In genomic region chr1:98190741-98191140, GRCm38 (mm10) we compare ENCODE assay signal across 11 mouse cellular contexts.
A peak's percentile ranks its signal among the peaks of the same experiment; 100 is the strongest.
DNase-seq lines count a peak whose midpoint lies in the region; ATAC-seq lines count a peak whose summit lies in the region.
"Had no signal": no experiment of that assay in that cellular context is flagged by ENCODE, and none has a peak within 500 bp of the region (broad histone marks: within the 10 kb centered on the region; RNA-seq: fewer than 3 reads in every experiment).

No protein-coding gene starts in this region.

- no peaks in the 10 kb centered on the region for H3K36me3 ChIP-seq in hindbrain, embryonic 12.5 days
- no peaks in the 10 kb centered on the region for H3K36me3 ChIP-seq in neural tube, embryonic 11.5 days (ENCODE audit: control insufficient read depth, insufficient read depth, low read length)
- H3K36me3 ChIP-seq: limb, embryonic 10.5 days; stomach, embryonic 15.5 days had no signal

- peak overlapping the region; percentile 89 for H3K27ac ChIP-seq in hindbrain, embryonic 12.5 days
- peak overlapping the region; percentile 56 for H3K27ac ChIP-seq in neural tube, embryonic 11.5 days (ENCODE audit: low read depth, low read length)
- H3K27ac ChIP-seq: limb, embryonic 10.5 days; stomach, embryonic 15.5 days had no signal

- no peaks in the 10 kb centered on the region for H3K9me3 ChIP-seq in hindbrain, embryonic 12.5 days (replicated peaks)
- no peaks in the 10 kb centered on the region for H3K9me3 ChIP-seq in neural tube, embryonic 11.5 days (ENCODE audit: control insufficient read depth, low read length)
- H3K9me3 ChIP-seq: limb, embryonic 10.5 days; stomach, embryonic 15.5 days had no signal

- ATAC-seq in hindbrain, embryonic 12.5 days (ENCODE audit: low FRiP score): peak; percentile 67
- peak; percentile 33; the same call in 1 of the 2 replicates for ATAC-seq in neural tube, embryonic 11.5 days (ENCODE audit: insufficient read depth, low FRiP score, low TSS enrichment)

- H3K9ac ChIP-seq in hindbrain, embryonic 12.5 days: no peak overlapping the region
- H3K9ac ChIP-seq in neural tube, embryonic 11.5 days (ENCODE audit: low read length): no peak overlapping the region
- H3K9ac ChIP-seq: lung, embryonic 14.5 days; stomach, embryonic 15.5 days had no signal

- DNase-seq in embryo, embryonic 10.5 days (ENCODE audit: low spot score): peak; percentile 35
- DNase-seq in embryo, embryonic 10 days (ENCODE audit: low spot score): no peak
- peak; percentile 12 to 19 for DNase-seq in adrenal gland, postnatal 36 days
- DNase-seq in neural tube, embryonic 11.5 days (ENCODE audit: low spot score): no peak
- DNase-seq in gastrocnemius, postnatal 25 days: no peak
- no peak for DNase-seq in kidney, adult 9 months
- no peak for DNase-seq in spleen, postnatal 14 days (ENCODE audit: low spot score in 2 of 2)

- H3K4me2 ChIP-seq in hindbrain, embryonic 12.5 days (replicated peaks): peak overlapping the region; percentile 22; the same call in 1 of the 2 replicates
- H3K4me2 ChIP-seq in neural tube, embryonic 11.5 days (ENCODE audit: low read depth): no peak overlapping the region
- H3K4me2 ChIP-seq: lung, embryonic 14.5 days; stomach, embryonic 15.5 days had no signal

- H3K4me3 ChIP-seq in hindbrain, embryonic 12.5 days: no peak overlapping the region
- no peak overlapping the region for H3K4me3 ChIP-seq in neural tube, embryonic 11.5 days (ENCODE audit: low read depth, low read length)
- H3K4me3 ChIP-seq: limb, embryonic 10.5 days; stomach, embryonic 15.5 days had no signal

- H3K27me3 ChIP-seq in hindbrain, embryonic 12.5 days: no peaks in the 10 kb centered on the region
- H3K27me3 ChIP-seq in neural tube, embryonic 11.5 days (ENCODE audit: control insufficient read depth, insufficient read depth, low read length): no peaks in the 10 kb centered on the region
- H3K27me3 ChIP-seq: stomach, embryonic 15.5 days had no signal

- 29% methylated on average over 6 of the region's 6 CpGs for WGBS in hindbrain, embryonic 12.5 days
- WGBS in neural tube, embryonic 11.5 days: 42% methylated on average over 6 of the region's 6 CpGs

- H3K4me1 ChIP-seq in hindbrain, embryonic 12.5 days: peaks cover 28% of the 10 kb centered on the region
- H3K4me1 ChIP-seq in neural tube, embryonic 11.5 days (ENCODE audit: control insufficient read depth, insufficient read depth, low read length): peaks cover 9% of the 10 kb centered on the region; the same call in 1 of the 2 replicates

Comparison
In these comparisons a context has a peak if more than half of its experiments do, and no peak if none do; other contexts are left out.
1. DNase-seq: peak in embryo, embryonic 10.5 days (single experiment) and adrenal gland, postnatal 36 days (2 of 2); none in embryo, embryonic 10 days (single experiment), neural tube, embryonic 11.5 days (single experiment), gastrocnemius, postnatal 25 days (single experiment), kidney, adult 9 months (single experiment) and spleen, postnatal 14 days (0 of 2).